Mouse (Mus musculus): ENCODE results near the gene Lysmd2.

DNA sequence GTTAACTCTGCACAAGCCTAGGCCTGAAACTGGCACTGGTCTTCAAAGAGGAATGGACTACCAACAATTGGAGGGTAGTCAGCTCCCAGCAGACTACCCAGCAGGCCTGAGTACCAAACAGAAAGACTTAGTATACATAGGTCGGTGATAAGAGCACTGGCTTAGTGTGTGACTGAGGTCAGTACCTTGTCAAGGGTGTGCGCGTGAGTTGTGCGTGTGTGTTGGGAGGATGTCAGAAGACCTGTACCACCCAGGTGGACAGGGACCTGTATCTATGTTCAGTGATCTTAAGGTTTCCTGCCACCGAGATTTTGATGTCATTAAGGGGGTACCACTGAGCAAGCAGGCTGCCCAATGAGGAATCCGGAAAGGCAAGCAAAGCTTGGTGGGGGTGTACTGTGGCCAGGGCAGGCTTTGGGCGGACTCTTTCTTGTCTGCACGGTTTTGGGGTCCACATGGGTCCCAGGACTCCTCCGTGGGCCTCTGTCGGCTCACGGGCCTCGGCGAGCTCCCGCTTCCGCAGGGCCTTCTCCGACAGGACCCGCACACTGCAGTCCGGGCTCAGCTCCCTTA lies 472 bp upstream of the Lysmd2 start:
- no peak for TF ChIP-seq CTCF (IDR thresholded peaks at IDR 0.05; ENCODE audit: extremely low read depth, insufficient read length, insufficient replicate concordance, low read depth, low read length)
- TF ChIP-seq POLR2A (IDR thresholded peaks at IDR 0.05; ENCODE audit: low read depth, low read length): no peak
